Mouse (Mus musculus): ENCODE measurements around the gene Sirt4.

- TF ChIP-seq POLR2A (IDR thresholded peaks at IDR 0.05; ENCODE audit: borderline replicate concordance, control insufficient read depth, low read depth, low read length) (no peak), CTCF (IDR thresholded peaks at IDR 0.05; ENCODE audit: control insufficient read depth, insufficient read depth, low read length) (no peak)
These were observed 2.8 kb upstream of the Sirt4 start for GRCm38 (mm10) chr5:115487353-115487752.
